Mouse (Mus musculus): Measurements from ENCODE around the gene Fam104a. TPM values are rescaled to one million over a fixed set of nuclear protein-coding genes. Genes with fewer than 3 reads are reported as not detected.

Gene Fam104a
- total RNA-seq, 2 experiments from 2014 or later, result 22.6 to 24.9 TPM

DNA sequence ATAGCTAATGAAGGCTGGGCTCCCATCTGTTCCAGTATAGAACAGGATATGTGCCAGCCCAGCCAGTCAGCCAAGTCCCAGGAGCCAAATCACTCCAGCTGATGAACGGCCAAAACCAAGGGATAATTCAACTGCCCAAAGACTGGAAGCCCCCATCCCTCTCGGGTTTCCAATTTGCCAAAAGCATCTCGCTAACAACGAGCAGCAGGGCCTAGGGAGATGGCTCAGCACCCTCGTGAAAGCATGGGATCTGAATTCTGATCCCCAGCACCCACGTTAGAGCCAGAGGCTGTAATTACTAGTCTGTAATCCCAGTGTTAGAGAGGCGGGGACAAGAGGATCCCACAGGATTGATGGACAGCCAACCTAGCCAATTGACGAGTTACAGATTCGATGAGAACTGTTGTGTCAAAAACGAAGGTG is 49.2 kb downstream of the Fam104a start:
- peak; percentile 58 to 62 for DNase-seq (ENCODE audit: low spot score in 2 of 2)

DNA sequence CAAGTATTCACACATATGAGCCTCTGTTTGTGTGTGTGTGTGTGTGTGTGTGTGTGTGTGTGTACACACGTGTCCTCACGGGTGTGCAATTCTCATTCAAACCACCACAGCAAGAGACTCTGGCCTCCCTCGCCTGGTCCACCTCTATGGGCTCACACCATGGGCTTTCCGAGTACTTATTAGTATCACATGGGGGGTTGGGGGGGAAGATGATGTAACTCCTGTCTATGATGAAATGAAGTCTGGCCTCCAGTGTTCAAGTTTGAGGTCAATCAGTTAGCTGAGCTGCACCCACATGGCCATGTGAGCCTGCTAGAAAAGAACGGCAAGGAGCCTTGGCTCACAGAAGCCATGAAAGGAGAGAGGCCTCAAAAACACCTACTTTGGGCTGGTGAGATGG is 50.6 kb downstream of the Fam104a start:
- no peak for DNase-seq (ENCODE audit: low spot score in 2 of 2)

DNA sequence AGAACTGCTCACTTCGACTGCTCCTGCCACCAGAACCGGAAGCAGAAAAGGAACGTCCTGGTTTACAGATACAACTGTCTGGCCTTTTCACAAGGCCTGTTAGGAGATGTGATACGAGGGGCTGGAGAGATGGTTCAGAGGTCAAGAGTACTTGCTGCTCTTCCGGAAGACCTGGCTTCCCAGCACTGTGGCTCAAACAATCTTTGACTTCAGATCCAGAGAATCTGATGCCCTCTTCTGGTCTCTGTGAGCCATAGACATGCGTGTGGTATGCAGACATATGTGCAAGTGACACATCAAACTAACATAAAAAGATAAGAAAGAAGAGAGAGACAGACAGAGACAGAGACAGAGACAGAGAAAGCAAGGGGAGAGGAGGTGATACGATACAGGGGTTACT is 51.7 kb downstream of the Fam104a start:
- no peak for DNase-seq (ENCODE audit: low spot score in 2 of 2)

- no peak for DNase-seq (ENCODE audit: low spot score in 2 of 2)
Measured at GRCm38 (mm10) chr11:113631862-113632261, 52.1 kb downstream of the Fam104a start.

DNA sequence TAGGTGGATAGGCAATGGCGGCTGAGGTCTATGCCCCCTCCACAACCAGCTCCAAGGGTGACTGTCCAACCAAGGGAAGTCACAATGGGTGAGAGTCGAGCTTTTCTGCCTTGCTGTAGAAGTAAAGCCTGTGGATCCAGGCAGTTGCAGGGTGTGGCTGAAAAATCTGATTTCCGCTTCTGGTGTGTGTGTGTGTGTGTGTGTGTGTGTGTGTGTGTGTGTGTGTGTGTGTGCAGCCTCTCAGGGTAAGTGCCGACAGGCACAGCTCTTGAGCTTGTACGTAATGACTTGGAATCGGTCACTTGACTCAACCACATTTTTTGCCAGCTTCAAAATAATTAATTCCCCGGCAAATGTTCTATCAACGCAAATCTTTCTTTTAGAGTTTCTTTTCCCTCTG is 52.7 kb downstream of the Fam104a start:
- DNase-seq (ENCODE audit: low spot score in 2 of 2), result no peak

DNA sequence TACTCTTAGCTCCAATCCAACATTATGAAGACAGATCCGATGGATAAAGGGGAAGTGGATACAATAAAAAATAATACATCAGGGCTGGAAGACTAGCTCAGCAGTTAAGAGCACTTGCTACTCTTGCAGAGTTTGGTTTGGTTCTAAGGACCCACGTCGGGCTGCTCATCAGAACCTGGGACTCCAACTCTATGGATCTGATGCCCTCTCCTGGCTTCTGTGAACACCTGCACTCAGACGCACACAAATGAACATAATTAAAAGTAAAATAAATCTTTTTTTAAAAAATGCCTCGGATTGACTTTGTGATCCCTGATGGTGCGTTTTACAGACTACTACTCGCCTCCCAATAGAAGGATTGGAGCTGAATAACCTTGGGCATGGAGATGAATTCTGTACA is 53.3 kb downstream of the Fam104a start:
- no peak for DNase-seq (ENCODE audit: low spot score in 2 of 2)

DNA sequence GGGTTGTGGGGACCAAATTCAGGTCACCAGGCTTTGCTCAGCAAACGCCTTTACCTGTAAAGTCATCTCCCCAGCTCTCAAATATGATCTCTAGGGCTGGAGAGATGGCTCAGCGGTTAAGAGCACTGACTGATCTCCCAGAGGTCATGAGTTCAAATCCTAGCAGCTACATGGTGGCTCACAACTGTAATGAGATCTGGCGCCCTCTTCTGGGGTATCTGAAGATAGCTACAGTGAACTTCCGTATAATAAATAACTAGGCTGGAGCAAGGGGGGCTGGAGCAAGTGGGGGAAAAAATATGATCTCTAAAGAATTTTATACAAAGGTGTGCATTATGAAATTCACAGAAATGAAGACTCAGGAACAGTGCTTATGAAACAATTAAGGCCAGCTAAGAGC is 56.2 kb downstream of the Fam104a start:
- DNase-seq (ENCODE audit: low spot score in 2 of 2), result no peak

GRCm38 (mm10) chr11:113625437-113625836 is 58.5 kb downstream of the Fam104a start:
- no peak for DNase-seq (ENCODE audit: low spot score in 2 of 2)

DNA sequence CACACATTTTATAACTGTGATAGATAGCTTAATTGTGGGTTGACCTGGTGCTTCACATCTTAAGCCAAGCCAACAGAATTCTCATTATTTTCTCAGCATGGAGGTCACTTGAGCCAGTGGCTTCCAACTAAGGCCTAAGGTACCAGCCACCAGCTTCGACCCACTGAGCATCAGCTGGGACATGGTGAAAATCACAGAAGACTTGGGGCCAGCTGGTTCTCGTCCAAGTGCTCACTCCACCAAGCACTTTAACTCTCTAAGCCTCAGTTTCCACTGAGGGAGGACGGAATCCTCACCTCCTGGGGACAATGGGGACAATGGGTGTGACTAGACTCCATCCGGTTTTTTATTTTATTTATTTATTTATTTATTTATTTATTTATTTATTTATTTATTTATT is 61.9 kb downstream of the Fam104a start:
- DNase-seq (ENCODE audit: low spot score in 2 of 2), result no peak

GRCm38 (mm10) chr11:113621001-113621400 is 63.0 kb downstream of the Fam104a start:
- DNase-seq (ENCODE audit: low spot score in 2 of 2), result no peak

- no peak for DNase-seq (ENCODE audit: low spot score in 2 of 2)
Measured at GRCm38 (mm10) chr11:113619420-113620080, 64.4 kb downstream of the Fam104a start.

DNA sequence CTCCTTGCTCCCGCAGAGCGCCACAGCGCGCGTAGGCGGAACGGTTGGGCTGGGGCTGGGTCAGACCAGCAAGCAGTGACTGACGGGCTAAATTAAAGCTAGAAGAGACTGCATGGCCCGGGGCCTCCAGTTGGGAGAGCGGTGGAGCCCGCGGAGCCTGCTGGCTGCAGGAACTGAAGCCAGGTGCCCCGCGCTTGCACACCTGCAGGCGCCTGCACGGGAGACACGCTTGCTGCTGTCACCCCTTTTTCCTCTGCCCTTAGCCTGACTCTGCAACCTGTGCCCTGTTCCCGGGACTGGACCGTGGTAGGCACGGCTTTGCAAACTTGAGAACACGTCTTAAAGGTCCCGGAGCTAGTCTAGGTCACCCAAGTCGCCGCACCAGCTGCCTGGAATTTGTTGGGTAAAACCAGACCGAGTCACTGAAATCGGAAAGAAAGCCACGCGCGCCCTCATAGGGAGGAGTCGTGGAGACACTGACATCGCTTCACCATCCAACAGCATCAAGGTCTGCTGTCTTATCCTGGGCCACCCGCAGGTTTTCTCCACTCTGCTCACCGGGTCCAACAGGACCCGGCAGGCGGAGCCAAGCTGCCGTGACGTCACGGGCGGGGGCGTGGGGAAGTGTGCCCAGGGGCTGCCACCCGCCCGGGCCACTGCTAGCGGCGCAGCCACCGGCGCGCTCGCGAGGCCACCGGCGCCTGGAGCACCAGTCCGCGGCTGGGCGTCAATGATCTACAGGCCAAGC is 65.1 kb downstream of the Fam104a start, which contains the start of gene Sstr2:
TSS of gene Sstr2 (plus strand) at position 671 of the 748 bp plus-strand sequence.
- DNase-seq (ENCODE audit: low spot score in 2 of 2), result peak; percentile 84 to 87

DNA sequence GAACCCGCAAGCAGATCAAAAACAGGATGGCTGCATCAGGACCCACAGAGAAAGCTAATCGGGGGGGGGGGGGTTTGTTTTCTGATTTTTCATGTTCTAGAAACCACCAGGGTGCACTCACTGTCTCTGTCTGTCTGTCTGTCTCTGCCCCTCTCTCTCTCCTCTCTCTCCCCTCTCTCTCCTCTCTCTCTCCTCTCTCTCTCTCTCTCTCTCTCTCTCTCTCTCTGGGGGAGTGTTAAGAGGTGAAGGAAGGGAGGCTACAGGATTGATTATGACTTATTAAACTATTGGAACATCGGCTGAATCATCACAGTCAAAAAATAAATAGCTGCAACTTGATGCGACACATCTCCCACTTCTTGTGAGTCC is 65.7 kb downstream of the Fam104a start:
- no peak for DNase-seq (ENCODE audit: low spot score in 2 of 2)

GRCm38 (mm10) chr11:113617132-113617911 is 66.6 kb downstream of the Fam104a start:
- peak; percentile 85 to 87 for DNase-seq (ENCODE audit: low spot score in 2 of 2)

DNA sequence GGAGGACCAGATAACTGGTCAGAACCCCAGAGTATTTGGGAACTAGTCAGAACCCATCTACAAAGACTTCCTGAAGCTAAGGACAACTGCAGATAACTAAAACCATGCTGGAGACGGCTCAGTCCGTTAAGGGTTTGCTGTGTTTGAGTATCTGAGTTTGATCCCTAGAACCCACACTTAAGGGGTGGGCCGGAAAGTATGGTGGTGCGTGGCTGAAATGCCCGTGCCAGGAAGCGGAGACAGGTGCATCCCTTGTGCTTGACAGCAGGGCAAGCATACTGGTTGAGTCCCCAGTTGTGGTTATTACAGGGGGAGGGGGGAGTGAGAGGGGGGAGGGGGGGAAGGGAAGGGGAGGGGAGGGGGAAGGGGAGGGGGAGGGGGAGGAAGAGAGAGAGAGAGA is 69.5 kb downstream of the Fam104a start:
- DNase-seq (ENCODE audit: low spot score in 2 of 2), result no peak

GRCm38 (mm10) chr11:113611664-113612611 is 72.0 kb downstream of the Fam104a start:
- DNase-seq (ENCODE audit: low spot score in 2 of 2), result peak; percentile 72 to 81

Other genes starting within 250 kb of the Fam104a start
- 10 to 100 TPM; 47.4 to 48.2 TPM for gene Sstr2, start 64.8 kb downstream of the Fam104a start, total RNA-seq (2021)
- 10 to 100 TPM; 39.1 TPM for gene Cog1, start 35.0 kb downstream of the Fam104a start, total RNA-seq (2021)
- 10 to 100 TPM; 33.1 to 34.0 TPM for gene Slc39a11, start 34.1 kb downstream of the Fam104a start, total RNA-seq (2021)
- 10 to 100 TPM; 13.3 to 15.4 TPM for gene D11Wsu47e, start 257 bp upstream of the Fam104a start, total RNA-seq (2021)
- not detected for gene Cpsf4l, start 25.9 kb upstream of the Fam104a start, total RNA-seq (2021)
- 10 to 100 TPM; 43.2 to 47.6 TPM for gene Cdc42ep4, start 67.7 kb upstream of the Fam104a start, total RNA-seq (2021)